Mouse (Mus musculus) monocyte, adult 5-6 weeks (primary cell): ENCODE measurements around the gene Notch1. TPM values are rescaled to one million over a fixed set of nuclear protein-coding genes. Genes with fewer than 3 reads are reported as not detected.

ENCODE experiments used
- ATAC-seq: fragments of 153-309, 156-312 bp; replicated peaks from 2 replicates; pipeline ENCODE4 v1.8.0; 2017; ENCODE audit warnings: mild to moderate bottlenecking; ENCODE audit not compliant: low TSS enrichment, insufficient number of reproducible peaks, severe bottlenecking, poor library complexity, low FRiP score
- total RNA-seq: library from RNA; stranded (forward); fragments of 200-1000, 200-491, 200-594 nt; gene quantifications from 3 replicates; pipeline ENCODE4 v1.2.3, GENCODE M21; 2017

Gene Notch1
- total RNA-seq, 1 experiment from 2014 or later: 13.8 TPM

DNA sequence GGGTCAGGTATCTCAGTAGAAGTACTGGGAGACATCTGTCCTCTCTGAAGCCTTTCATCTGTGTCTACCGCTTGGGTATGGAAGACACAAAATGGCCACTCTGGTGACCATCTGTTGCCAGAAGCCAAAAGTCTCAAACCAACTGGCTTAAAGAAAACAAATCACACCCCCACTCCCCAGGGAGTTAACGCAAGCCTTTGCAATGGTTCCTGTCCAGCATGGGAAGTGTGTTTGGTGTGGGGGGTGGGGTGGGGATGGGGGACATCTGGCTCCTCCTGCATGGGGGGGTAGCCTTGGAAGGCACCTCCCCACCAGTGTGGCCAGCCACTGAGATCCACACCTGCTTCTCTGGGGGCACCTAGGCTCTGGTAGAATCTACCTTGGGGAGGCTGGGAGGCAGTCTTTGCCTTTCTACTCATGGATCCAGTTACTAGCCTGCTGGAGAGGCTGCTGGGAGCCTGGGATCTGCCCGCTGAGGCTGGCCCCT lies 29.6 kb downstream of the Notch1 start:
- no peak for ATAC-seq

DNA sequence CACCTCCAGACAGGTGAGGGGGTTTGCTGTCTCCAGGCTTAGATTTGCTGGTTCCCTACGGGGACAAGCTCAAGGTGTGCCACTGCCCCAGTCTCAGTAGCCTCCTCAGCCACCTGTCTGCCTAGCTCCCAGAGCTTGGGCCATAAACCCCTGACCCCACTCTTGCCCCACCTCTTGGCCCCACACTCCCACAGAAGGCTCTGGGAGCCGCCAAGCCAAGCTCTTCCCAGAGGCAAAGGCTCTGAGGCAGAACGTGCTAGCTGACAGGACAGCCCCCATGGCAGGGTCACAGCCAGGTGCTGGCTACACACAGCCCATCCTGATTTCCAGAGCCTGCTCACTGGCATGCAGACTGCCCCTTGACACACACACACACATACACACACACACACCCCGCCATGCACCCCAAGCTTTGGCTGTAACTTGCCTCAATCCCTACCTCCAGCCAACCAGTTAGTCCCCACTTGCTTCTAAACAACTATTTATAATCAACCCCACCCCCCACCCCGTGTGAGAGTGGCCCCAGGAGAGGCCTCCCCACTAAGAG lies 30.1 kb downstream of the Notch1 start:
- no peak for ATAC-seq

GRCm38 (mm10) chr2:26485710-26486109 lies 30.8 kb downstream of the Notch1 start:
- no peak for ATAC-seq

DNA sequence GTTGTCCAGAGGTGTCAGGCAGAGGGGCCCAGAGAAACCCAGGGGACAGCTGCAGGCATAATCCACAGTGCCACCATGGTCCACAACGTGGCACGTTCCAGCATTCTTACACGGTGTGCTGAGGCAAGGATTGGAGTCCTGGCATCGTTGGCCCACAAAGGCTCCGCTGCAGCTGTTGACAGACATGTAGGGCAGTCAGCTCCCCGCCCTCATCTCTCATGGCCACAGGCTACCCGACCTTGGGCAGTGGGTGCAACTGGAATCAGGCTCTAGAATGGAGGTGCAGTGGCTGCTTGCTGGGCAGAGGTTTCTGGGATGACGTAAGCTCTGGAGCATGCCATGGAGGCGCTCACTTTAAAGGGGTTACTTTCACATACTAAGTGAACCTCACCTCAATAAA lies 31.2 kb downstream of the Notch1 start:
- no peak for ATAC-seq

GRCm38 (mm10) chr2:26484169-26484568 lies 32.3 kb downstream of the Notch1 start:
- ATAC-seq: no peak

GRCm38 (mm10) chr2:26483230-26483869 lies 33.1 kb downstream of the Notch1 start:
- peak; percentile 78 for ATAC-seq

DNA sequence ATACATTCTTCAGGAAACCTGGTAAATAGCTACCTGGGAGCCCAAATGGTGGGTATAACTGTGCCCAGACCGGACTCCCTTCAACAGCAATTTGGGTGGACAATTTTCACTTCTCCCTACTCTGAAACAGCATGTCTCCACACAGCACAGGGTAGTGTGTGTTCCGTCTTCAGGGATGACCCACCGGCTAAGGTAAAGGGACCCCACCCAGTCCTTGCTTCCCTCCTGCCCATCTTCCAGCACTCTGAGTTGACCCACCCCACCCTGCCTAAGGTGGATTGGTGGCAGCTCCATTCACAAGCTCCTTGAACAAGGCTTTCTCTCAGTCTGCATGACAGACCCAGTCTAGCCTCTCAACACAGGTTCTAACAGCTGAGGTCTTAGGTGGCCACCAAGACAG lies 33.6 kb downstream of the Notch1 start:
- no peak for ATAC-seq

DNA sequence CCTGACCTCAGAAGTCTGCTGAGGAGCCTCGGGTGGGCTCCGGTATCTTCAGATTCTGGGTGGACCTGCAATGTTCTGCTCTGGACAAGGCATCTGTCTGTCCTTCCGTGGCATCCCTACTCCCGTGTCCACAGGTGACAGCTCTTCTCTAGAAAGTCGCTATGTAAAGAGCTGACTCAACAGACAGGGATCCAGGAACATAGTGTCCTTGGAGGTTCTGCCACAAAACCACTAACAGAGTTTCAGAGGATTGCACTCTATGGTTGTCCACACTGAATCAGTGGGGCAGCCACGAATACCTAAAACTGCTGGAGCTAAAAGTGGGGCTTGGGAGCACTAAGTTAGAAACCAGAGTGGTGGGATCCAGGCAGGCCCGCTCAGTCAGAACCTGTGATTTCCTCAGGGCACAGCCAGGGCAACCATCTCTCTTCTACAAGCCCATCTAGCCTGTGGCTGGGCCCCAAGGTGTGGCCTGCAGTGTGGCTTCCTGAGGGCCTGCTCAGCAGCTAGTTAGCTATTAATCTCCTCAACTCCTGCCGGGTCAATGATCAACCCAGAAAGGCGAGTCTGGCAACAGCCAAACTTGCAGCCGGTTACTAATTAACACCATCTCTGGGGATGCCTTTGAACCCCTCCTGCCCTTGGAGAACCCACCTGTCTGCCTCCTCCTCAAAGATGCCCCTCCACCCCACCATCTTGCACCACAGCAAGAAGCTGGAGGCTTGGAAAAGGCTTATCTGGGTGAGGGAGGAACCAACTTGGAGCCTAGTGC lies 34.6 kb downstream of the Notch1 start:
- ATAC-seq: no peak

- ATAC-seq: no peak
These were observed 35.6 kb downstream of the Notch1 start for GRCm38 (mm10) chr2:26480911-26481310.

DNA sequence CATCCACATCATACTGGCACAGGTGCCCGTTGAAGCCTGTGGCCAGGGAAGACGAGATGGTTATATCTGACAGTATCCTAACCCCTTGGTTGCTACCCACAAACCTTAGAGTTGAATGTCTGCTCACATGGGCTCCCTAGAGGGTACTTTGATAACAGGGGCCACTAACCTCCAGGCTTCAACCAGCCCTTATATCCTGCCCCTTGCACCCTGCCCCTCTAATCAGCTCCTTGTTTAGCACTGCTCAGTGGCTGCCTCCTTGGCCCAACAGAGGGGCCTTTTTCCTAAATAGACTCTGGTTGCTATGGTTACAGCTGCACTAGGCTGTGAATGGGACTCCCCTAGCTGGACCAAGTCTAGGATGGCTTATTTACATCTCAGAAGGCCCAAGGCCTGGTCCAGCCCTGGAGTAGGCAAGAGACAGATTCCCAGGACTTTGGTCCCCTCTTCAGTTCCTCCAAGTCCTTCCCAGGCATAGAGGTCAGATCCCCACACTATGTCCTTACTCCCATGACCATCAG lies 37.7 kb downstream of the Notch1 start:
- no peak for ATAC-seq

GRCm38 (mm10) chr2:26477911-26478310 lies 38.6 kb downstream of the Notch1 start:
- no peak for ATAC-seq

DNA sequence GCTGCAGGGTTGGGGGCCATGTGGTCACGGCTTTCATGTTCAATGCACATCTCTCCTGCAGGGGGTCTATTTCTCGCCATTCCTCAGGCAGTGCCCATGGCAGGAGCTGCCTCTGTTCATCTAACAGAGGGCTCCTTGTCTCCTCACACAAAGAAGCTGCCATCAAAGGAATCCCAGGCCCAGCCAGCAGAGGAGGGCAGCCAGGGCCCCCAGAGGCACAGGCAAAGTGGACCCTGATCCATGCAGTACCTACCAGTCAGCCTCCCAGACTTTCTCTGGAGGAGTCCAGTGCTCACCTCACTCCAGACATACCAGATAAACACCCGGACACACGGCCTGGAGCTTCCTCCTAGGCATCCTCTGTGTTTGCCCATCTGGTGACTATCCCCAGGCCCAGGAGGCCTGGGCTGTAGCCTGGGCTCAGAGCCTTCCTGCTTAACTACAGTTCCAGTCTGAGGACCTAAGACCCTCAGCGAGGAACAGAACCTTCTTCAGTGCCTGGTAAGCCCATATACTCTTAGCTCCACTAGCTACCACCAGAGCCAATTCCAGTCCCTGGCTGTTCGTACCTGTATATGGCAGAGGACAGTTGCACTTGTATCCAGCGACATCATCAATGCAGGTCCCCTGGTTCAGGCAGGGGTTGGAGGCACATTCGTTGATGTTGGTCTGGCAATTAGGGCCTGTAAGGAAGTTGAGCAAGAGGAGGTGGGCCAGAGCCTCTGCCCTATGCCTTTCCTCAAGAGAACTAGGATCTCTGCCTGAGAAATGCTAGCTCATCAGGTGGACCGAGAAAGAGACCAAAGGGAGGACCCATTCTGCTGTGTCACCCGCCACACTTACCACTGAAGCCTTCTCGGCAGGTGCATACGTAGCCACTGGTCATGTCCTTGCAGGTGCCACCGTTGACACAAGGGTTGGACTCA lies 40.7 kb downstream of the Notch1 start:
- ATAC-seq: no peak

DNA sequence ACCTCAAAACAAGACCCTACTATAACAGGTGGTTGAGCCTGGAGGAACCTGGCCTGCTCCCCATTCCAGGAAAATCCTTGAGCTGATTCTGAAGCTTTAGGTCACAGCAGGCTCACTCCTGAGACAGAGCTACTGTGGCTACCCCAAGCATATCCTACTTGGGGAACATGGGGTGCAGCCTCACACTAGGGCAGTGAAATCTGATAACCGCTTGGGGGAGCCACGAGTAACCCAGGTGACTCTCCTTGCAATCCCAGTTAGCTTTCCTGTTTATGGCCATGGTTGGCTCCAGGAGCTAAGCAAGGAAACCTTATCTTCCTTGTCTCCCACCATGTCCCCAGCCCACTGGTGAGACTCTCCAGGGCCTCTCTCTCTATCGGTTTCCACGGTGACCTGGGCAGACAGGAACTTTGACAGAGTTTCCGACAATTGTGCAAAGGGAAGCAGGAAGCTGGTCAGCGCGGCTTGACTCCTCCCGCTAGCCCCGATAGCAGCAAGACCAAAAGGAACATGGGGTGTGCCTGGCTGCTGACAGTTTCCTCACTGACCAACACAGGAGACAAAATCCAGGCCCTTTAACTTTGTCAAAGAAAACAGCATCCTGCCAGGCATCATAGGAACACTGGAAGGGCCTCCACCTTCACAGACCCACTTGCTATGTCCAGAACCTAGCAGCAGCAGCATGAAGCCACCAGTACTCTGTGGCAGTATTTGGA lies 41.5 kb downstream of the Notch1 start:
- peak; percentile 66 for ATAC-seq

DNA sequence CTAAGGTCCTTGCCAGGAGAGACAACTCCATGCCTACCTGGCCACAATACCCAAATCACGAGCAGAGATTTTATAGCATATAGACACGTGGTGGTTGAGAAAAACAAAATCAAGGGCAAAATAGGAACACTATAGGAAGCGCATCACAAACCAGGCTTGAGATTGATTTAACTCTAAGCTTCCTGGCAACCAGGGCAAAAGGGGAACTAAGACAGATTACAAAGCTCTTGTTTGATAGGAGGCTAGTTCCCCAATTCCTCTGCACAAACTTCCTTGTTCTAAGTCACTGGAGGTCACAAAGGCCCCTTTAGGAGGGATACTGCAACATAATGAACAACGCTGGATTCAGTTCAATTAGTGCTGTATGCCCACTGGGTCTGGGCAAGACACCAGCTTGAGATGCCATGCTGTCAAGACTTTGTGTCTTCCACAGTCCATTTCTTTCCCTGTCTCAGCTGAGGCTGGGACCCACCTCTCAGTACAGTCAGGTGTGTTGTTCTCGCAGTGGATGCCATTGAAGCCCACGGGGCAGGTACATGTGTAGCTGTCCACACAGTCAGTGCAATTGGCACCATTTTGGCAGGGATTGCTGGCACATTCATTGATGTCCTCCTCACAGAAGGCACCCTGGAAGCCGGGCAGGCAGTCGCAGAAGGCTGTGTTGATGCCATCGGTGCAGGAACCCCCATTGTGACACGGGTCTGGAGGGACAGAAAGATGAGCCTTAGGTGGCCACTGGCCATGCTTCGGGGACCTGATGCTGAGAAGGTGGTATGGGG lies 44.0 kb downstream of the Notch1 start:
- ATAC-seq: peak; percentile 57

DNA sequence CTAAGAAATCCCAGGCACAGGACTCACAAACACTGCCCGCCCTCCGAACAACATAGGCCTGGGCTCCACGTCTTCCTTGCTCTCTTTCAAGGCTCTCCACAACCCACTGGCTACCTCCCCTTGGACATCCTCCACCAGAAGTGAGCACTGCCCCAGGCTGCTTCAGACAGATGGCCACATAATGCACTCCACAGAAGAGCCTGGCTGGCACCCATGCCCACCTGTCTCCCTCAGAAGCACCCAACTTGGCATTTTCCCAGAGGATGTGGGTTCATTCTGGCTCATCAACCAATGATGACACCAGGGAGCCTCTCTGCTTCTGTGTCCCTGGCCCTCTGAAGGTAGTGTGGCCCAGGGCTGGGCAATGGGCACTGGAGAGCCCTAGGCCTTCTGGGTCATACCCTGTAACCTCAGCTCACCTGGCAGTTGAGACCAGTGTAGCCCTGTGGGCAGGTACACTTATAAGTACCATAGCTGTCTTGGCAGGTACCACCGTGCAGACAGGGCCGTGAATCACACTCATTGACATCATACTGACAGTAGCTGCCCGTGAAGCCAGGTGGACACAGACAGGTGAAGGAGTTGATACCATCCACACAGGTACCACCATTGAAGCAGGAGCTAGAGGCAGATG lies 44.7 kb downstream of the Notch1 start:
- ATAC-seq: no peak

GRCm38 (mm10) chr2:26470967-26471366 lies 45.5 kb downstream of the Notch1 start:
- ATAC-seq: no peak

DNA sequence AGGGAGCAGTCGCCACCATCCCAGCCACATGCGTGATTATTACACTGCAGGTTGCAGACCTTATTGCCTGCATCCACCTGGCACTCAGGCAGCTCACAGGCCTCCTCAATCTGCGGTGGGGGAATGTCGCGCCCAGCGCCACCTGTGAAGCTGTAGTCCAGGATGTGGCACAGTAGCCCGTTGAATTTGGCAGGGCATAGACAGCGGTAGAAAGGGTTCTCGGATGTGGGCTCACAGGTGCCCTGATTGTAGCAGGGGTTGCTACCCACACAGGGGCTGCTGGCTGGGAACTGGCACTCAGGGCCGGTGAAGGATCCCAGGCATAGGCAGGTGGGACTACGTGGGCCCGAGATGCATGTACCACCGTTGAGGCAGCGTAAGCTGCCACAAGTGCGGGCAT lies 48.1 kb downstream of the Notch1 start:
- no peak for ATAC-seq
